Mouse (Mus musculus) intestine, embryonic 14.5 days (tissue): ENCODE measurements at regions not wholly inside any gene's neighbourhood (a gene's known extent, or its start where the extent isn't known, plus 50 kb on each side); places are given as distances from the start of the nearest gene placed in this dataset.

ENCODE experiments used
- ATAC-seq: fragments of 200-750 bp; cut with Nextera tagmentation; replicated peaks from 2 replicates; pipeline ENCODE4 v1.8.0; 2017; ENCODE audit warnings: low read depth, moderate number of reproducible peaks, moderate TSS enrichment, moderate library complexity; ENCODE audit not compliant: low FRiP score, low TSS enrichment
- DNase-seq: peaks from one replicate; pipeline ENCODE4 v3.0.0-alpha.2; 2018; ENCODE audit warnings: low spot score
- H3K27ac ChIP-seq: fragments of 300-500 bp; sonication (generic); 2 replicates; pipeline ENCODE4 v1.5.1; 2014; ENCODE audit warnings: low read depth, mild to moderate bottlenecking, control low read depth
- H3K27me3 ChIP-seq: fragments of 300-500 bp; sonication (generic); replicated peaks from 2 replicates; pipeline ENCODE4 v1.6.1; 2014; ENCODE audit warnings: low read length, control low read depth; ENCODE audit not compliant: control insufficient read depth, insufficient read depth
- H3K36me3 ChIP-seq: fragments of 300-500 bp; sonication (generic); 2 replicates; pipeline ENCODE4 v1.6.1; 2014; ENCODE audit warnings: low read length, control low read depth; ENCODE audit not compliant: control insufficient read depth, insufficient read depth
- H3K4me1 ChIP-seq: fragments of 300-500 bp; sonication (generic); replicated peaks from 2 replicates; pipeline ENCODE4 v1.6.1; 2014; ENCODE audit warnings: low read length, control low read depth, mixed read lengths; ENCODE audit not compliant: control insufficient read depth, insufficient read depth
- H3K4me2 ChIP-seq: fragments of 300-500 bp; sonication (generic); 2 replicates; pipeline ENCODE4 v1.6.1; 2014; ENCODE audit warnings: low read length
- H3K4me3 ChIP-seq: fragments of 300-500 bp; sonication (generic); 2 replicates; pipeline ENCODE4 v1.5.1; 2014; ENCODE audit warnings: low read depth, low read length, control low read depth, mixed read lengths
- H3K9ac ChIP-seq: fragments of 300-500 bp; sonication (generic); 2 replicates; pipeline ENCODE4 v1.6.1; 2014; ENCODE audit warnings: mild to moderate bottlenecking, low read length
- H3K9me3 ChIP-seq: fragments of 300-500 bp; sonication (generic); 2 replicates; pipeline ENCODE4 v1.6.1; 2016; ENCODE audit warnings: low read length, control low read depth; ENCODE audit not compliant: control insufficient read depth
- WGBS: fragments of 180-500 bp; shearing (Covaris S2); extraction: QIAGEN DNeasy Blood & Tissue Kit; methylation state at CpG from one replicate; pipeline ENCODE4 v1.1.7; 2014; 5-methylcytosine and 5-hydroxymethylcytosine counted together

DNA sequence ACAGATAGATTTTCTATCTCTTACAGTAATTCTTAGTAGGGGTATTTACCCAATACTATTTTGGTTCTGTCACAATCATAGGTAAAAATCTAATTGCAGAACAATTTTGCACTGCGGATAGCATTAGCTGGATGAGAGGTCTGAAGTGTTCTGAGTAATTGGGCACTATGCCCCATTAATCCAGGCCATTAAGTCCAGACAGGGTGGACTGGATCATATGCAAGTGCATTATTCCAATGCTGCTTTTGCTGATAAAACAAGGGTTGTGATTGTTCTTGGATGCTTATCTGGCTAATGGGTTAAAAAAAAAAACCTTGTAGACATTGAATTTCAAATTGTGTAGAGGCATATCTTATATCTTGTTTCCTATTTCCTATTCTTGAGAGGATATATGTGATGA is 1732.6 kb upstream of the Gm6569 start:
- Histone ChIP-seq H3K27ac (no peak overlapping the region), H3K4me3 (no peak overlapping the region), H3K9me3 (no peaks in the 10 kb centered on the region), H3K4me1 (no peaks in the 10 kb centered on the region), H3K4me2 (no peak overlapping the region), H3K9ac (no peak overlapping the region), H3K27me3 (no peaks in the 10 kb centered on the region), H3K36me3 (no peaks in the 10 kb centered on the region)
- WGBS, result 87% methylated on average over 1 of the region's 1 CpGs
- DNase-seq (no peak), ATAC-seq (no peak)

GRCm38 (mm10) chr15:72105830-72106413 is 1728.4 kb upstream of the Gm6569 start:
- ATAC-seq (no peak), DNase-seq (no peak)
- Histone ChIP-seq H3K27ac (no peak overlapping the region), H3K9me3 (no peaks in the 10 kb centered on the region), H3K4me1 (no peaks in the 10 kb centered on the region), H3K4me3 (no peak overlapping the region), H3K27me3 (no peaks in the 10 kb centered on the region), H3K4me2 (no peak overlapping the region), H3K9ac (no peak overlapping the region), H3K36me3 (no peaks in the 10 kb centered on the region)
- WGBS, result 69% methylated on average over 4 of the region's 4 CpGs

- no peak for ATAC-seq
- 83% methylated on average over 1 of the region's 1 CpGs for WGBS
These were observed 1723.8 kb upstream of the Gm6569 start for GRCm38 (mm10) chr15:72110520-72110919.

DNA sequence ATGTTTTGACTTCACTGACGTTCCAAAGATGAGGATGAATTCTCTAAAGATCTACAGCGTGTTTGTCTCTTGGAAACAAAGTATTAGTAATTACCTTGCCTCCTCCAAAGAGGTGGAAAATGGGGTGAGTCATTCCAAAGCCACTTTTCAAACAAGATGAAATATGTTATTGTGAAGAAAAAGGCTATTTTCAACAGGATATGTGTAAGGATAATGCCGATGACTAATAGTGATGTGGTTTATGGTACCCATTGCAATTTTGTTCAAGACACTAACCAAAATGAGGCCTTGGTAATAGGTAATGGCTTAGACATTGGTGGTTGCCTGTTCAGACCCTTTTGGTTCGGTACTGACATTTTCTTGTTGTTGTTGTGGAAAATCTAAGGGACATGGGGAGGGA is 1717.6 kb upstream of the Gm6569 start:
- H3K9ac ChIP-seq, result no peak overlapping the region
- ATAC-seq (no peak), DNase-seq (no peak)
- H3K27me3 ChIP-seq, result no peaks in the 10 kb centered on the region
- no peaks in the 10 kb centered on the region for H3K36me3 ChIP-seq
- 75% methylated on average over 4 of the region's 4 CpGs for WGBS
- H3K4me3 ChIP-seq, result no peak overlapping the region
- H3K27ac ChIP-seq, result no peak overlapping the region
- no peaks in the 10 kb centered on the region for H3K9me3 ChIP-seq
- H3K4me1 ChIP-seq, result no peaks in the 10 kb centered on the region
- H3K4me2 ChIP-seq, result no peak overlapping the region

More at GRCm38 (mm10) chr15:72110520-72110919, 1723.8 kb upstream of the Gm6569 start:
- H3K9me3 ChIP-seq, result no peaks in the 10 kb centered on the region
- no peaks in the 10 kb centered on the region for H3K36me3 ChIP-seq
- no peak for DNase-seq
- H3K27me3 ChIP-seq, result no peaks in the 10 kb centered on the region
- no peak overlapping the region for H3K4me2 ChIP-seq
- H3K27ac ChIP-seq, result no peak overlapping the region
- H3K4me3 ChIP-seq, result no peak overlapping the region
- no peak overlapping the region for H3K9ac ChIP-seq
- H3K4me1 ChIP-seq, result no peaks in the 10 kb centered on the region

GRCm38 (mm10) chr15:72134226-72134625 is 1700.1 kb upstream of the Gm6569 start:
- Histone ChIP-seq H3K4me3 (no peak overlapping the region), H3K4me1 (no peaks in the 10 kb centered on the region), H3K9me3 (no peaks in the 10 kb centered on the region), H3K36me3 (no peaks in the 10 kb centered on the region), H3K27ac (no peak overlapping the region), H3K27me3 (no peaks in the 10 kb centered on the region), H3K9ac (no peak overlapping the region), H3K4me2 (no peak overlapping the region)
- WGBS, result 75% methylated on average over 8 of the region's 8 CpGs
- ATAC-seq (no peak), DNase-seq (no peak)

GRCm38 (mm10) chr15:72135992-72136617 is 1698.3 kb upstream of the Gm6569 start:
- ATAC-seq, result no peak
- Histone ChIP-seq H3K36me3 (no peaks in the 10 kb centered on the region), H3K4me3 (no peak overlapping the region), H3K9me3 (no peaks in the 10 kb centered on the region), H3K4me1 (no peaks in the 10 kb centered on the region), H3K27me3 (no peaks in the 10 kb centered on the region), H3K27ac (no peak overlapping the region), H3K4me2 (no peak overlapping the region), H3K9ac (no peak overlapping the region)
- WGBS, result 88% methylated on average over 4 of the region's 4 CpGs
- no peak for DNase-seq

- 88% methylated on average over 2 of the region's 2 CpGs for WGBS
- ATAC-seq (no peak), DNase-seq (no peak)
- H3K4me1 ChIP-seq, result no peaks in the 10 kb centered on the region
- no peak overlapping the region for H3K4me3 ChIP-seq
- H3K27ac ChIP-seq, result no peak overlapping the region
- no peak overlapping the region for H3K9ac ChIP-seq
- no peaks in the 10 kb centered on the region for H3K36me3 ChIP-seq
- H3K27me3 ChIP-seq, result no peaks in the 10 kb centered on the region
- H3K4me2 ChIP-seq, result no peak overlapping the region
- no peaks in the 10 kb centered on the region for H3K9me3 ChIP-seq
These were observed 1694.2 kb upstream of the Gm6569 start for GRCm38 (mm10) chr15:72140122-72140521.

DNA sequence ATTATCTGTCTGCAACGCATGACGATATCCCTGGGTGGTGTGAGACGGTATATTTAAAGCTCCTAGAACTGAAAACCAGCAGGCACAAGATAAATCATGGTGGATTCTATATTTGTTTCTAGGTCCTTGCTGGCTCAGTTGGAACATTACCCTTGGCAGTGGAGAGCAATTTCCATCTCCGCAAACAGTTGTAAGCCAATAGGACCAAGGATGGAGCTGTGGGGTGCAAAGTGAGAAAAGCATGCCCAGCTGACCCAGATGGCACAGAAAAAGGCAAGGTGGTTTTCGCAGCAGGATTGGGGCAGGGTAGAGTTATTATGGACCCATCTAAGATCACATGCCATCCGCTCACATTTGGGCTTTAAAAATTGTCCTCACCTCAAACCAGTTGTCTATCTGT is 1683.8 kb upstream of the Gm6569 start:
- no peaks in the 10 kb centered on the region for H3K36me3 ChIP-seq
- ATAC-seq, result no peak
- WGBS, result 90% methylated on average over 6 of the region's 6 CpGs

GRCm38 (mm10) chr15:72158505-72158904 is 1675.9 kb upstream of the Gm6569 start:
- H3K27me3 ChIP-seq, result no peaks in the 10 kb centered on the region
- 67% methylated on average over 3 of the region's 3 CpGs for WGBS
- no peak for ATAC-seq
- no peak overlapping the region for H3K4me2 ChIP-seq
- no peaks in the 10 kb centered on the region for H3K36me3 ChIP-seq
- H3K9ac ChIP-seq, result no peak overlapping the region
- no peak for DNase-seq
- no peak overlapping the region for H3K27ac ChIP-seq
- H3K4me3 ChIP-seq, result no peak overlapping the region
- no peaks in the 10 kb centered on the region for H3K4me1 ChIP-seq
- no peaks in the 10 kb centered on the region for H3K9me3 ChIP-seq

More for the DNA sequence above, 1683.8 kb upstream of the Gm6569 start:
- H3K4me2 ChIP-seq, result no peak overlapping the region
- H3K27me3 ChIP-seq, result no peaks in the 10 kb centered on the region
- no peaks in the 10 kb centered on the region for H3K4me1 ChIP-seq
- H3K4me3 ChIP-seq, result no peak overlapping the region
- H3K9me3 ChIP-seq, result no peaks in the 10 kb centered on the region
- DNase-seq, result no peak
- H3K27ac ChIP-seq, result no peak overlapping the region
- H3K9ac ChIP-seq, result no peak overlapping the region
